Mouse (Mus musculus): Measurements from ENCODE around the gene Acaca. TPM values are rescaled to one million over a fixed set of nuclear protein-coding genes. Genes with fewer than 3 reads are reported as not detected.

Gene Acaca
- polyA plus RNA-seq, 1 experiment from 2014 or later, result 31.4 TPM

DNA sequence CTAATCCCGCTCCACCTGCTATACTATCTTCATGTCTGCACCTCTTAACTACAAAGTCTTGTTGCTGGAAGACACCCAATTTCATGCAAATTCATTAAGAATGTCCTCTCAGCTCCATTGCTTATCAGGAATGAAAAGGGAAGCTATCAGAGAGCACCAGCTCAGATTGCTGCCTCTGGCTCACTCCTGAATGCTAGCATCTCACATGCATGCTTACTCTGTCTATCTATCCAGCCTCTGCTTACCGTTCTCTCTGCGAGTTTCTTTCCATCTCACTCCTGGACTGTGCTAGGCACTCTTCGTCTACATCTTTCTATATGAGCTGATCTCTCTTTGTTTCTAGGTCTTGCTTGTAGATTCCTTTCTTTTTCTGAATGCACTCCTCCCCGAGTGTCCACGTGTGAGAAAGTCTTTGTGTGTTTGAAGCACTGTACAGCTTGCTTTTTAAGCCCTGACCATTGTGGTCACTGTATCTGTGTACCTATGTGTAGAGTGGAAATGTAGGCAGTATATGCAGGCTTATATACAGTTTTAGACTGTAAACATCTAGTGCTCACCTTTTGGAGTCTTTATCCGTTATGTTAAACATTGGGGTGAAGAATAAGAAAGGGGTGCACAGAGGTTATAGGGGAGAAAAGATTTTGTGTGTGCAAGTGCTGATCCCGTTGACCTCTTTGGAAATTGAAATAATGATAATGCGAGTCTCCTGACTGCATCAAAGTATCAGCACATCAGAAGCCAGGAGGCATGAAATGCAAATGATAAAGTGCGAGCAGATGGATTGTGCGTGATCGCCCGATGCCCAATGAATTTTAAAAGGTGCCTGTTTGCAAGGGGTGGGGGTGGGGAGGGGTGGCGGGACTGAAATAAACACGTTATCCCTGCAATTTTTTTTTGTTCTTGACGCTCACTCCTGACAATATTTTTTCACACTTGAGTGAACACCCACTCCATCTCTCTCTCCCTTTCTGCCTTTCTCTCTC is 219.7 kb downstream of the Acaca start:
- peaks cover 34% of the 10 kb centered on the region for H3K4me1 ChIP-seq (ENCODE audit: control insufficient read depth, insufficient read depth, low read length)
- H3K27ac ChIP-seq (ENCODE audit: low read length), result peak overlapping the region; percentile 24
- H3K27me3 ChIP-seq (ENCODE audit: control insufficient read depth, insufficient read depth, low read depth, low read length), result no peaks in the 10 kb centered on the region
- WGBS, result 19% methylated on average over 16 of the region's 16 CpGs
- 0 out of 2 replicates have a peak, but pooled peaks cover 3% of the 10 kb centered on the region for H3K36me3 ChIP-seq (ENCODE audit: control insufficient read depth, insufficient read depth, low read length)
- H3K4me3 ChIP-seq (ENCODE audit: low read depth, low read length), result no peak overlapping the region
- H3K4me2 ChIP-seq (ENCODE audit: low read length), result peak overlapping the region; percentile 22; the same call in 1 of the 2 replicates
- no peaks in the 10 kb centered on the region for H3K9me3 ChIP-seq (replicated peaks; ENCODE audit: control insufficient read depth, low read length, poor library complexity, severe bottlenecking)
- H3K9ac ChIP-seq (ENCODE audit: low read depth, low read length), result no peak overlapping the region
- ATAC-seq, result 0 out of 2 replicates have a peak, but pooled peaks have one; percentile 32

GRCm38 (mm10) chr11:84351150-84351549 is 221.7 kb downstream of the Acaca start:
- no peak overlapping the region for H3K27ac ChIP-seq (ENCODE audit: low read length)
- 94% methylated on average over 1 of the region's 1 CpGs for WGBS
- ATAC-seq, result no peak
- no peaks in the 10 kb centered on the region for H3K27me3 ChIP-seq (ENCODE audit: control insufficient read depth, insufficient read depth, low read depth, low read length)
- H3K4me3 ChIP-seq (ENCODE audit: low read depth, low read length), result no peak overlapping the region
- no peak overlapping the region for H3K9ac ChIP-seq (ENCODE audit: low read depth, low read length)
- peaks cover 31% of the 10 kb centered on the region for H3K4me1 ChIP-seq (ENCODE audit: control insufficient read depth, insufficient read depth, low read length)
- H3K4me2 ChIP-seq (ENCODE audit: low read length), result no peak overlapping the region
- no peaks in the 10 kb centered on the region for H3K9me3 ChIP-seq (replicated peaks; ENCODE audit: control insufficient read depth, low read length, poor library complexity, severe bottlenecking)
- H3K36me3 ChIP-seq (ENCODE audit: control insufficient read depth, insufficient read depth, low read length), result no peaks in the 10 kb centered on the region

- H3K27ac ChIP-seq (ENCODE audit: low read length), result no peak overlapping the region
- no peaks in the 10 kb centered on the region for H3K36me3 ChIP-seq (ENCODE audit: control insufficient read depth, insufficient read depth, low read length)
- no peaks in the 10 kb centered on the region for H3K9me3 ChIP-seq (replicated peaks; ENCODE audit: control insufficient read depth, low read length, poor library complexity, severe bottlenecking)
- no peaks in the 10 kb centered on the region for H3K27me3 ChIP-seq (ENCODE audit: control insufficient read depth, insufficient read depth, low read depth, low read length)
- ATAC-seq, result no peak
- H3K4me3 ChIP-seq (ENCODE audit: low read depth, low read length), result no peak overlapping the region
- no peak overlapping the region for H3K4me2 ChIP-seq (ENCODE audit: low read length)
- peaks cover 31% of the 10 kb centered on the region for H3K4me1 ChIP-seq (ENCODE audit: control insufficient read depth, insufficient read depth, low read length)
- H3K9ac ChIP-seq (ENCODE audit: low read depth, low read length), result no peak overlapping the region
- 59% methylated on average over 7 of the region's 7 CpGs for WGBS
These were observed 223.7 kb downstream of the Acaca start for GRCm38 (mm10) chr11:84353058-84353726.

DNA sequence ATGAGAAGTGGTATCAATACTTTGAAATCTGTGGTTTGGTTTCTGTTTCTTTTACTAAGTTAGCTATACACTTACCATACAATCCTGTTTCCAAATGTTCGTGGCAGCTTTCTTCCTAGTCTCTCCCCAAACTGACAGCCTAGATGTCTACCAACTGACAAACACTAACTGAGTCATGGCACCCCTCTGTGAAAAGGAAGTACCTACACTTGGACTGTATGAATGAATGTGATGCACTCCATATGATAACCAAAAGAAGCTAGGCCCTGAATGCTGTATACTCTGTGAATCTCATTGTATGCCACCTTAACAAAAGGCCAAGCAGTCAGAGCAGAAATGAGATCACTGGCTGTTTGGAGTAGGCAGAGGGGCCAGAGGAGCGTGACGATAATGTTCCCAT is 227.8 kb downstream of the Acaca start:
- H3K4me1 ChIP-seq (ENCODE audit: control insufficient read depth, insufficient read depth, low read length), result peaks cover 13% of the 10 kb centered on the region
- H3K4me2 ChIP-seq (ENCODE audit: low read length), result no peak overlapping the region
- ATAC-seq, result no peak
- no peak overlapping the region for H3K4me3 ChIP-seq (ENCODE audit: low read depth, low read length)
- no peak overlapping the region for H3K27ac ChIP-seq (ENCODE audit: low read length)
- no peaks in the 10 kb centered on the region for H3K9me3 ChIP-seq (replicated peaks; ENCODE audit: control insufficient read depth, low read length, poor library complexity, severe bottlenecking)
- H3K36me3 ChIP-seq (ENCODE audit: control insufficient read depth, insufficient read depth, low read length), result no peaks in the 10 kb centered on the region
- H3K9ac ChIP-seq (ENCODE audit: low read depth, low read length), result no peak overlapping the region
- no peaks in the 10 kb centered on the region for H3K27me3 ChIP-seq (ENCODE audit: control insufficient read depth, insufficient read depth, low read depth, low read length)
- WGBS, result 80% methylated on average over 3 of the region's 3 CpGs

DNA sequence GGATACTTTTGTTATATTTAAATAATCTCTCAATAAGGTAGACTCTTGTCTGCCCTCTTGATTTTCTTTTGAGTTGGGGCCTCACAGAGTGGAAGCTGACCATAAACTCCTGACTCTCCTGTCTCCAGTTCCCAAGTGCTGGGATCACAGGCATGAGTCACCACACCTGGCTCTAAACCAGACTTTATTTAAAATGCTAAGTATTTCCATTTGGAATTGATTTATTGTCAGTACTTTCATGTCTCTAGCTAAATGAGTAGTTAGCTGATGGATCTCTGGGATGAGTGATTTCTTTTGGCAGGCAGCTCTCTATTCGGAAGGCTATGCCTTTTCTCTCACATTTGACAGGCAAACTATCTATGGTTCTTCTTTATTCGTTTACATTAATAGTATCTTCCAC is 228.3 kb downstream of the Acaca start:
- Histone ChIP-seq H3K4me1 (ENCODE audit: control insufficient read depth, insufficient read depth, low read length) (peaks cover 18% of the 10 kb centered on the region), H3K27me3 (ENCODE audit: control insufficient read depth, insufficient read depth, low read depth, low read length) (no peaks in the 10 kb centered on the region), H3K4me3 (ENCODE audit: low read depth, low read length) (no peak overlapping the region), H3K9ac (ENCODE audit: low read depth, low read length) (no peak overlapping the region), H3K27ac (ENCODE audit: low read length) (no peak overlapping the region), H3K9me3 (replicated peaks; ENCODE audit: control insufficient read depth, low read length, poor library complexity, severe bottlenecking) (no peaks in the 10 kb centered on the region), H3K36me3 (ENCODE audit: control insufficient read depth, insufficient read depth, low read length) (no peaks in the 10 kb centered on the region), H3K4me2 (ENCODE audit: low read length) (no peak overlapping the region)
- WGBS, result 79% methylated on average over 2 of the region's 2 CpGs
- ATAC-seq, result no peak

DNA sequence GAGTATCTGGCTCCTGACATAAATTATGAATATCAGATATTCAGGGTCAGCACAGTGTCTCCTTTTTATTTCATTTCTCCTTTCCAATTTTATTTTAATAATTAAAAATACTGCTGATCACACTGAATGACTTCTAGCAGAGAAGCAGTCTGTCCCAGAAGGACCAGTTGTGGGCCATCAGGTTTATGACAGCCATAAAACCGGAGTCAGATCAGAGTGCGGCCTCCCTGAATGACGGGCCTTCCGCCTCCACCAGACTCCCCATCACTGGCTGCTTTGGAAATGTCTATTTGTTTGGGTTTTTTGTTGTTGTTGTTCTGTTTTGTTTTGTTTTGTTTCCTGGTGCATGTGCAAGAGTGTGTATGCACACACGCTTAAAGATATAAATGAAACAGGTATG is 232.1 kb downstream of the Acaca start:
- ATAC-seq, result no peak
- Histone ChIP-seq H3K9me3 (replicated peaks; ENCODE audit: control insufficient read depth, low read length, poor library complexity, severe bottlenecking) (no peaks in the 10 kb centered on the region), H3K4me1 (ENCODE audit: control insufficient read depth, insufficient read depth, low read length) (peaks cover 19% of the 10 kb centered on the region), H3K27me3 (ENCODE audit: control insufficient read depth, insufficient read depth, low read depth, low read length) (no peaks in the 10 kb centered on the region), H3K4me3 (ENCODE audit: low read depth, low read length) (no peak overlapping the region), H3K36me3 (ENCODE audit: control insufficient read depth, insufficient read depth, low read length) (peaks cover 4% of the 10 kb centered on the region; the same call in 1 of the 2 replicates), H3K4me2 (ENCODE audit: low read length) (no peak overlapping the region), H3K27ac (ENCODE audit: low read length) (no peak overlapping the region), H3K9ac (ENCODE audit: low read depth, low read length) (no peak overlapping the region)
- WGBS, result 84% methylated on average over 5 of the region's 5 CpGs

DNA sequence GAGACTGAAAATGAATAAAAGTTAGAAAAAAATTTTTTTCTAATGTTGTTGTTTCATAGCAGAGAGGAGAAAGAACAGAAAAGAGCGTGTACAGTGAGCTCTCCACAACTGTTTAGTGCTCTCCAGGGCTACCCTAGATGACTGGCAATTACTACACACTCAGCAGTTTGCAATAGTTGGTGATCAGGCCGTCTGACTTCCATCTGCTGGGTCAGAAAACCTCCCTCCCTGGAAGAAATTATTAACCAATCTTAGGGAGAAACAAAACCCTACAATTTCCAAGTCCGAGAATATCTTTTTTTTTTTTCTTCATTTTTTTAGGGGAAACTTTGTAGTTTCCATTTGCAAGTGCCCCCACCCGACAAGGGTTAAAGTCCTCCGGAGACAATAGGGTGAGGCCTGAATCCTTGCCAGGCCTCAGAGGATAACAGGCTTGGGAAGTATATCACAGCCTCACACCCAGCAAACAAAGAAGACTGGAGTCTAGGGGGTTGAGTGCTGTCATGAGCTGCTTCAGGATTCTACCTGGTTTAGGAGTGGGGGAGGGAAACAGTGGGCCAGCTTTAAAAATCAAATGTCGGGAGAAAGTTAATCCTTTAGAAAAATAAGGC is 233.3 kb downstream of the Acaca start:
- peaks cover 19% of the 10 kb centered on the region for H3K4me1 ChIP-seq (ENCODE audit: control insufficient read depth, insufficient read depth, low read length)
- H3K9ac ChIP-seq (ENCODE audit: low read depth, low read length), result no peak overlapping the region
- peaks cover 4% of the 10 kb centered on the region; the same call in 1 of the 2 replicates for H3K36me3 ChIP-seq (ENCODE audit: control insufficient read depth, insufficient read depth, low read length)
- no peak overlapping the region for H3K4me3 ChIP-seq (ENCODE audit: low read depth, low read length)
- H3K9me3 ChIP-seq (replicated peaks; ENCODE audit: control insufficient read depth, low read length, poor library complexity, severe bottlenecking), result no peaks in the 10 kb centered on the region
- H3K27me3 ChIP-seq (ENCODE audit: control insufficient read depth, insufficient read depth, low read depth, low read length), result no peaks in the 10 kb centered on the region
- H3K27ac ChIP-seq (ENCODE audit: low read length), result peak overlapping the region; percentile 53
- no peak for ATAC-seq
- WGBS, result 27% methylated on average over 6 of the region's 6 CpGs
- H3K4me2 ChIP-seq (ENCODE audit: low read length), result no peak overlapping the region

DNA sequence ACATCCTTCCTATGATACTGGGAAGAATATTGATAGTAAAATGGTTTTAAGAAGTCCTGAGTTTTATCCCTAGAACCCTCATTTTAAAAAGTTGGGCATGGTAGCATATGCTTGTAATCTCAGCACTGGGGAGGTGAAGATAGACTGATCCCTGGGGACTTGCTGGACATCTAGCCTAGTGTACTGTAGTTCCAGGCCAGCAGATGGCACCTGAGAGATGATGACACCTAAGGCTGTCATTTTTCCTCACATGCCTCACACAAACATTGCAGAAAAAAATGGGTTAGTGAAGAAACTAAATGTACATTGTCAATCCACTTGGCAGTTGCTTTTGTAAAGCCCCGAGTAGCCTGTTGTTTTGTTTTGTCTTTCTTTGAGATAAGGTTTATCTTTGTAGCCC is 235.8 kb downstream of the Acaca start:
- ATAC-seq, result no peak
- Histone ChIP-seq H3K36me3 (ENCODE audit: control insufficient read depth, insufficient read depth, low read length) (peaks cover 4% of the 10 kb centered on the region; the same call in 1 of the 2 replicates), H3K4me2 (ENCODE audit: low read length) (no peak overlapping the region), H3K4me1 (ENCODE audit: control insufficient read depth, insufficient read depth, low read length) (peaks cover 15% of the 10 kb centered on the region), H3K9ac (ENCODE audit: low read depth, low read length) (no peak overlapping the region), H3K4me3 (ENCODE audit: low read depth, low read length) (no peak overlapping the region), H3K27ac (ENCODE audit: low read length) (no peak overlapping the region), H3K9me3 (replicated peaks; ENCODE audit: control insufficient read depth, low read length, poor library complexity, severe bottlenecking) (no peaks in the 10 kb centered on the region), H3K27me3 (ENCODE audit: control insufficient read depth, insufficient read depth, low read depth, low read length) (no peaks in the 10 kb centered on the region)
- WGBS, result 67% methylated on average over 1 of the region's 1 CpGs

Data from midbrain, embryonic 16.5 days (tissue).